7 mouse cellular contexts compared by ENCODE assay signal in genomic region chr12:70231294-70231693, GRCm38 (mm10). TPM values are rescaled to one million over a fixed set of nuclear protein-coding genes. Genes with fewer than 3 reads are reported as not detected.
DNase-seq lines count a peak whose midpoint lies in the region; ATAC-seq and TF ChIP-seq lines count a peak whose summit lies in the region.

Gene Pygl (minus strand): TSS chr12:70231488.

- H3K4me2 ChIP-seq in limb, embryonic 13.5 days (replicated peaks): no peak within 1 kb of the TSS
- H3K4me2 ChIP-seq in intestine, embryonic 15.5 days (replicated peaks): no peak within 1 kb of the TSS

- no peak within 1 kb of the TSS for H3K4me3 ChIP-seq in limb, embryonic 13.5 days
- H3K4me3 ChIP-seq in limb, embryonic 10.5 days: no peak within 1 kb of the TSS
- H3K4me3 ChIP-seq in bone marrow macrophage, adult 2 months (ENCODE audit: insufficient read depth, low read length): no peak within 1 kb of the TSS
- no peak within 1 kb of the TSS for H3K4me3 ChIP-seq in intestine, embryonic 15.5 days (replicated peaks)

- peaks cover 14% of the 10 kb centered on the region for H3K4me1 ChIP-seq in limb, embryonic 13.5 days
- peaks cover 22% of the 10 kb centered on the region for H3K4me1 ChIP-seq in limb, embryonic 10.5 days
- H3K4me1 ChIP-seq in bone marrow macrophage, adult 2 months (ENCODE audit: control insufficient read depth, insufficient read depth, low read length): peaks cover 10% of the 10 kb centered on the region
- peaks cover 11% of the 10 kb centered on the region for H3K4me1 ChIP-seq in intestine, embryonic 15.5 days (replicated peaks)

- TF ChIP-seq CTCF in bone marrow macrophage, adult 2 months (IDR thresholded peaks at IDR 0.05; ENCODE audit: low read depth, low read length): no peak

- ATAC-seq in limb, embryonic 13.5 days (ENCODE audit: low FRiP score, low read depth): no peak
- ATAC-seq in intestine, embryonic 15.5 days: no peak
- no peak for ATAC-seq in megakaryocyte progenitor cell, adult 5-6 weeks (replicated peaks; ENCODE audit: poor library complexity)

- H3K36me3 ChIP-seq in limb, embryonic 13.5 days: no peaks in the 10 kb centered on the region
- no peaks in the 10 kb centered on the region for H3K36me3 ChIP-seq in limb, embryonic 10.5 days
- H3K36me3 ChIP-seq in intestine, embryonic 15.5 days: no peaks in the 10 kb centered on the region

- TF ChIP-seq POLR2A in bone marrow macrophage, adult 2 months (IDR thresholded peaks at IDR 0.05; ENCODE audit: borderline replicate concordance, low read depth, low read length): no peak

- H3K9ac ChIP-seq in limb, embryonic 13.5 days: no peak within 1 kb of the TSS
- no peak within 1 kb of the TSS for H3K9ac ChIP-seq in intestine, embryonic 15.5 days

- 76% methylated on average over 2 of the region's 2 CpGs for WGBS in limb, embryonic 13.5 days
- 86% methylated on average over 2 of the region's 2 CpGs for WGBS in limb, embryonic 10.5 days
- WGBS in intestine, embryonic 15.5 days: 93% methylated on average over 2 of the region's 2 CpGs

- no peak for DNase-seq in limb, embryonic 10.5 days (ENCODE audit: low spot score)
- DNase-seq in thymus, postnatal 25 days: no peak
- no peak for DNase-seq in layer of hippocampus, adult 9-10 months (ENCODE audit: low spot score)

- no peaks in the 10 kb centered on the region for H3K9me3 ChIP-seq in limb, embryonic 13.5 days
- no peaks in the 10 kb centered on the region for H3K9me3 ChIP-seq in limb, embryonic 10.5 days (replicated peaks)
- no peaks in the 10 kb centered on the region for H3K9me3 ChIP-seq in intestine, embryonic 15.5 days

- H3K27me3 ChIP-seq in limb, embryonic 13.5 days: no peaks in the 10 kb centered on the region
- peaks cover 20% of the 10 kb centered on the region for H3K27me3 ChIP-seq in limb, embryonic 10.5 days (ENCODE audit: low read depth, poor library complexity, severe bottlenecking)
- H3K27me3 ChIP-seq in intestine, embryonic 15.5 days (replicated peaks): no peaks in the 10 kb centered on the region

- H3K27ac ChIP-seq in limb, embryonic 13.5 days: no peak within 1 kb of the TSS
- H3K27ac ChIP-seq in limb, embryonic 10.5 days: no peak within 1 kb of the TSS
- no peak within 1 kb of the TSS for H3K27ac ChIP-seq in bone marrow macrophage, adult 2 months (ENCODE audit: insufficient read depth, low read depth, low read length)
- H3K27ac ChIP-seq in intestine, embryonic 15.5 days: no peak within 1 kb of the TSS

RNA-seq across cellular contexts. Expression of gene Pygl, which starts in this region (rescaled TPM):
- polyA plus RNA-seq in limb, embryonic 13.5 days (2015; fragmentation: Nextera tagmentation; extraction: Ambion mirVana): 11.2 and 12.6 TPM in 2 replicates
- polyA plus RNA-seq in limb, embryonic 10.5 days (2016; fragmentation: Nextera tagmentation; extraction: Ambion mirVana): 5.4 and 5.5 TPM in 2 replicates
- 77.8 and 83.8 TPM in 2 replicates for polyA plus RNA-seq in bone marrow macrophage, adult 2 months (2012; ENCODE audit: insufficient read depth, insufficient read length, missing spikeins)
- polyA plus RNA-seq in intestine, embryonic 15.5 days (2015; fragmentation: Nextera tagmentation; extraction: Ambion mirVana): 24.3 and 24.5 TPM in 2 replicates
- 49.7 and 62.0 TPM in 2 replicates for total RNA-seq in megakaryocyte progenitor cell, adult 5-6 weeks (2015)
- 112 and 130 TPM in 2 replicates for total RNA-seq in megakaryocyte progenitor cell, adult 5-6 weeks (2017)
